Mouse (Mus musculus) kidney, adult 11 months (tissue): ENCODE measurements around the gene Neurl3.
A peak's percentile ranks its signal among the peaks of the same experiment; 100 is the strongest.

Source experiments
- DNase-seq: peaks from one replicate; pipeline ENCODE4 v3.0.0; 2022

The Neurl3 gene

GRCm38 (mm10) chr1:36296466-36297149 lies 22.1 kb upstream of the Neurl3 start:
- DNase-seq = no peak

GRCm38 (mm10) chr1:36294402-36294801 lies 19.9 kb upstream of the Neurl3 start:
- no peak for DNase-seq

- DNase-seq = no peak
Measured at GRCm38 (mm10) chr1:36293470-36293869, 19.0 kb upstream of the Neurl3 start.

- no peak for DNase-seq
Measured at GRCm38 (mm10) chr1:36281849-36282248, 7.4 kb upstream of the Neurl3 start.

DNA sequence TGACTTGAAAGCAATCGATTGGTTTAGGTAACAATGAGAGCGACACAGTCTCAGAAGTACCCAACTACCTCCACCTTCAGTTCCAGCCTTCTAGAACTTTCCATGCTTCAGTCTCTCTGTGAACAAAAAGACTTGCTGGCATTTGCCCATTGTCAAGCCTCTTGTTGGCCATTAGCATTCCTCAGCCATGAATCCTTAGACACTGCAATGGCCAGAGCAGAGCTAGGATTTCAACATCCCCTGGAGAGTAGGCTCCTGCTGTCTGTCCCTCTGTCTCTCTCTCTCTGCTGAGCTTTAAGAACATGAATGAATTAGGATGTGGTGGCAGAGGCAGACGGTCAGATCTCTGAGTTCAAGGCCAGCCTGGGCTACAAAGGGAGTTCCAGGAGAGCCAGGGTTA lies 6.5 kb upstream of the Neurl3 start:
- no peak for DNase-seq

GRCm38 (mm10) chr1:36279202-36279601 lies 4.7 kb upstream of the Neurl3 start:
- peak; percentile 48 for DNase-seq

DNA sequence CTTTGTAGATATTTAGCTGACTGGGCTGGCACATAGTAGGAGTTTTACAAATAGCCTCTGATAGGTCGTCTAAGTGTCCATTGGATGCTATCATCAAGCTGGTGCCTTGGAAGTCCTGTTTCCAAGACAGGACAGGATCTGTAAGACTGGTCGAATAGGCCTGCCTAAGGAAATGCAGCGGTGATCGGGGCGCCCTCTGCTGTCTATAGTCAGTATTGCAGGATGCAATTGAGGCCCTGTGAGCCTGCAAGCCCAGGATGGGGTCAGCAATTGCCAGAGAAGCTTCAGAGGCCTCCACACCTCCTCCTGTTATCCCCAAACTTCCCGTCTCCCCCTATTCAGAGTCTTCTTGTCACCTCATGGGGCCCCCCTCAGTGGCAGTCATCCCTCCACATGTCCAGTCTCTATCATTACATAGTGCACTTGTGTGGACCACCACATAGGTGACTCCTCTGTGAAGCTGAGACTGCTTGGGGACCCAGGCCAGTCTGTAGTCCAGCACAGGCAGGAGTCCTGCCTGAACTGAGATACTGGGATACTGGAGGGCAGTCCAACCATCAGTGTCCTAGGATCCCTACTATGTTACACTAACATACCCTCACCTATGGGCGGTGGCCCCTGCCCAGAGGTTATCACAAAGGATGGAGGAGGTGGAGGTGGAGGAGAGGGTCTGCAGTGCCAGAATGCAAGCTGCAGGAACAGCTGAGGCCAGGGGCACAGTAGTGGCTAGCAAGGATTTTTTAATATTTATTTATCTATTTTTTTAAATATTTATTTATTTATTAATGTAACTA lies 3.0 kb upstream of the Neurl3 start:
- DNase-seq = peak; percentile 66

GRCm38 (mm10) chr1:36275635-36276389 lies 1.3 kb upstream of the Neurl3 start:
- no peak for DNase-seq

- peak; percentile 83 for DNase-seq
Measured at GRCm38 (mm10) chr1:36273288-36273687, 1.2 kb downstream of the Neurl3 start.

DNA sequence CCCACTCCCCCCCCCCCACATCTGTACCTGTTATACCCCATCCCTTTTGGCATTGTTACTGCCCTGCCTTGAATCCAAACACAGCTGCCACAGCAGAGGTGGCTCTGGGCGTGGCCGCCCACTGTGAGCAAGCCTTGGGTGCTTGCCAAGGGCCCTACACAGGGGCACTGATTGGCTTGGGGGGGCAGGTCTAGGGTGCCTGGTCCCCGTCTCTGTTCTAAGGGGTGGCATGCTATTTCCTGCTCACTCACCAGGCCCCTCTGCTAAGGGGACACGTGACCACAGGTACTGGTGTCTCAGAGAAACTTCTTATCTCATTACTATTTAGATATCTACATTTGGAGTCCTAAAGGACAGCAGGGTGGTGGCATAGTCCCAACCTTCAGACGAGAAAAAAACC lies 1.9 kb downstream of the Neurl3 start:
- DNase-seq = peak; percentile 41

DNA sequence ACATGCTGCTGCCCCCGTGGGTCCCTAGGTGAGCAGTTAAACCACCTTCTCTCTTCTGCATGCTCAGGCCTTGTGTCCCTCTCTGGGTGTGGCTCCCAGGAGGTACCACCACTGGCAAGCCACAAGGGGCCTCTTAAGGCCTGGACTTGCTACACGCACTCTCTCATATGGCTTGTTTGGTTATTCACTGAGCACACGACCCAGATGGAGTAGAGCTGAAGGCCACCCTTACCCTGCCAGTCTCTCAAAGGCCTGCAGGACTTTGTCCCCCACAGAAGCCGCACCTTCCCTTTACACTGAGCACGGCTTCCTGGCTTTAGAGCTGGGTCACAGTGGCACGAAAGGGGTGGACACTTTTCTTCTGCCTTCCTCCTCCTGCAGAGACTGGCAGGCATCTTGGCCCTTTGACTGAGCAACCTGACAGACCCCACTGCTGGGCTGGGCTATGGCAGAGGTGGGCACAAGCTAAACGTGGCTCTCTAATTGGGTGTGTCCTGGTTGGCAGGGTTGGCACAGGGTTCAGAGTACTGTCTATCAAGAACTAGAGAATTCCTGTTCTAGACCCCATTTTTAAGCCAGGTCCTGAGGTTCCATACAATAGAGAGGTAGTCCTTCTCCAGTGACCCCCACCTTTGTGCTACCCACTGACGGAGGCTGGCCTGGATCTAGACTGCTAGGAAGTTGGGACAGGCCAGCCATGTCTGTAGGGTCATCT lies 2.8 kb downstream of the Neurl3 start:
- DNase-seq = no peak

- DNase-seq = no peak
Measured at GRCm38 (mm10) chr1:36270666-36271065, 3.8 kb downstream of the Neurl3 start.

GRCm38 (mm10) chr1:36269121-36269795 lies 5.2 kb downstream of the Neurl3 start:
- DNase-seq = no peak

DNA sequence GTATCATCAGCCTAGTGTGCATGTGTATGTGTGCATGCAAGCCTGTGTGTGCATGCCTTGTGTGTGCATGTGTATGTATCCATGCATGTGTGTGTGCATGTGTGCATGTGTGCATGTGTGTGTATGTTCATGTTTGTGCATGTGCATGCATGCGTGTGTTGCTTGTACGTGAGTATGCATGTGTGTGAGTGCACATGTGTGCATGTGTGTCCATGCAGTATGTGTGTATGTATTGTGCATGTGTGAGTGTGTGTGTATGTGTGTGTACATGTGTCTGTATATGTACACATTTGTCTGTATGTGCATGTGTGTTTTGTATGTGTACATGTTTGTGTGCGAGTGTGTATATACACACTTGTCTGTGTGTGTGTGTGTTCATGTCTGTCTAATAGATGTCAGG lies 6.9 kb downstream of the Neurl3 start:
- DNase-seq = no peak

DNA sequence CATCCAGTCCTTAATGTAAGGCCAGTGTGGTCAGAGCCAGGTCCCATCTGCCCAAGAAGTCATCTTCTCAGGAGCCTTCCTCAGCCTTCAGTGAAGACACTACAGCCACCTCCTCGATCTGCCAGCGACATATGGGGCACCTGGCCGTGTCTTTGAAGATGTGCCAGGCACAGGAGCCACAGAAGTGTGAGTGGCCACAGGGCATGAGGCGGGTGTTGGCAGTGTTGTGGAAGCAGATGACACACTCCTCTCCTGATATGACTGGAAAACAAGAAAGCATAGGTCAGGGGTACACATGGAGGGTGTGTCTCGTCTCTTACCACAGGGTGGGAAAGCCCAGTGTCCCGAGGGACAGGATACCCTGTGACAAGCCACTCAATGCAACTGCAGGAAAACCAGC lies 8.2 kb downstream of the Neurl3 start:
- no peak for DNase-seq

- peak; percentile 63 for DNase-seq
Measured at GRCm38 (mm10) chr1:36263833-36264488, 10.5 kb downstream of the Neurl3 start.

DNA sequence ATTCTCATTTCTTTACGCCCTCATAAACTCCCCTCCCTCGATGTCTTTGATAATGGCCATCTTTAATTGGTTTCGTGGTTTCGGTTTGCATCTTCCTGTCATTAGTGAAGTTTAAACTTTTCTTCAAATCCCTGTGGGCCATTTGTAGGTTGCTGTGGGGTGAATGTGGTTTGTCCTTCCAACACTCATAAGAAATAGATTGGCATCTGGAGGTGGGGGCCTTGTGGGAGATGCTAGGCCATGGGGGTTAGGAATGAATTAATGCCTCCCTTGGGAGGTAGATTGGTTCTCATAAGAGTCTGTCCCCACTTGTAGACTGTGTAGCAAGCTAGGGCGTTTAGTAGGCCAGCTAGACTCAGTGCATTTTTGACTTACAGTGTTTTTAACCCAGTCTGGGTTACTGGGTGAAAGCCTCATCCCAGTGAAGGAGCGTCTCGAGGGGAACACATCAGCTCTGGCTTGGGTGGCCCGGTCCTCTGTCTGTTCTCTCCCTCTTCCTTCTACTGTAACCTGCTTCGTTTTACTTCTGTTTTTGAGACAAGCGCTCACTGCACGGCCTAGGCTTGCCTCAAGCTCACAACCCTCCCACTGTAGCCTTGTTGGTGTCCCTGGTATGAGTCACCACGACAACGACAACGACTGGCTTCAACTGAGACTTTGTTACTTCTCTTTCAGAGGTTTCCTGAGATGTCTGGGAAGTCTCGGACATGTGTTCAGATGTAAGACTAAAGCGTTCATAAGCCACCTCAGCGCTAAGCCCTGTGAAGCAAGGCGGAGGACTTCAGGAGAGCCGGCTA lies 12.6 kb downstream of the Neurl3 start:
- DNase-seq = no peak

DNA sequence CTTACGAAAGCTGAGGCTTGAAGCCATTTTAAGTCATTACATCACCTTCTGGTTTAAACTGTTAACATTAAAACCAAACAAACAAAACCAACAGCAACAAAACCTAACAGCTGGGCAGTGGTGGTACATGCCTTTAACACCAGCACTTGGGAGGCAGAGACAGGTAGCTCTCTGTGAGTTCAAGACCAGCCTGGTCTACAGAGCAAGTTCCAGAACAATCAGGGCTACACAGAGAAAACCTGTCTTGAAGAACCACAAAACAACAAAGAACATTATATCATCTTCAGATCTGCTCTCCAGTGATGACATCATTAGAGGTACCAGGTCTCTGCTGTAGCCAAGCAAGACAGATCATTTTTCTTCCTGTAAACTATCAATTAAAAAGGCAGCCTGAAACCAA lies 14.1 kb downstream of the Neurl3 start:
- no peak for DNase-seq

DNA sequence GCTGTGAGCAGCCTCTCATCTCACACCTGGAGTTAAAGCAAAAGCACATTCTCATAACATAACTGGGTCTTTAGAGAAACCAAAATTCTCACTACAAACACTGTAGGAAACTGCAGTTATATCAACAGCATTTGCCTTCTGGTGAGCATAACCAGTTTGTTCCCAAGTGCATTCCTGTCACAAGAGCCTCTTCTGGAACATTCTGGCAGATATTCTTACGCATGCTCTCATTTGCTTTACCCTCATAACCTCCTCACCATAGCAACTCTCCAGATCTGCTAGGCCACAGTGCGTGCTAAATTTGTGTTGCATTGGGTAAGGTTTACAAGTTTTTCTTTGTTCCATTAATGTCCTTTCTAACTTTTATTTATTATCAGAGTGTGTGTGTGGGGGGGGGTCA lies 15.2 kb downstream of the Neurl3 start:
- no peak for DNase-seq

DNA sequence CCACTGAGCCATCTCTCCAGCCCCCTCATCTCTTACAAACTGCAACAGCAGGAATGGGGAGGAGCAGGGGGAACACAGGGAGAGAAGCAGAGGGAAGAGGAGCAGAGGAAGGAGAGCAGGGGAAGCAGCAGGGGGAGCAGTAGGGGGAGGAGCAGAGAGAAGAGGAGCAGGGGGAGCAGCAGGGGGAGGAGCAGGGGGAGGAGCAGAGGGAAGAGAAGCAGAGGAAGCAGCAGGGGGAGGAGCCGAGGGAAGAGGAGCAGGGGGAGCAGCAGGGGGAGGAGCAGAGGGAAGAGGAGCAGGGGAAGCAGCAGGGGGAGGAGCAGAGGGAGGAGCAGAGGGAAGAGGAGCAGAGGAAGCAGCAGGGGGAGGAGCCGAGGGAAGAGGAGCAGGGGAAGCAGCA lies 15.8 kb downstream of the Neurl3 start:
- no peak for DNase-seq

DNA sequence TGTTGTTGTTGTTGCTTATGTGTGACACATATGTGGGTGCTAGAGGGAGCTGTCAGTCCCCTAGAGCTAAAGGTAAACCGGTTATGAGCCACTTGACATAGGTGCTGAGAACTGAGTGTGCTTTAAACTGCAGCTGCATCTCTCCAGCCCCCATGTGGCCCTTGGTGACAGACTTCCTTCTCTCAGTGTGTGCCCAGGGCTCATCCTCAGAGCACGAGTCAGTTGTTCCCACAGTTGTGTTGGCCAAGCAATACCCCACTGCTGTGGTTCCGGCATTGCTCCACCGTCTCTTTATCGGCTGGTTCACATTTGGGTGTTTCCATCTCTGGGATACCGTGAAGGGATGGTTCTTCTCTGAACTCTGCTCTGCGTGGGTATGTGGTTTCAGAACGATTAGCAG lies 17.2 kb downstream of the Neurl3 start:
- DNase-seq = no peak
